Mouse (Mus musculus): ENCODE data around the gene Cnnm1.

- TF ChIP-seq POLR2A (IDR thresholded peaks at IDR 0.05; ENCODE audit: low read depth, low read length) (no peak), CTCF (conservative IDR thresholded peaks at IDR 0.05; ENCODE audit: insufficient read depth, insufficient read length, low read depth, low read length) (no peak)
Observed at GRCm38 (mm10) chr19:43498874-43499273, 58.6 kb downstream of the Cnnm1 start.

Measured in kidney, adult 2 months (tissue).